ENCODE assay signal across 22 mouse cellular contexts in the genomic region with DNA sequence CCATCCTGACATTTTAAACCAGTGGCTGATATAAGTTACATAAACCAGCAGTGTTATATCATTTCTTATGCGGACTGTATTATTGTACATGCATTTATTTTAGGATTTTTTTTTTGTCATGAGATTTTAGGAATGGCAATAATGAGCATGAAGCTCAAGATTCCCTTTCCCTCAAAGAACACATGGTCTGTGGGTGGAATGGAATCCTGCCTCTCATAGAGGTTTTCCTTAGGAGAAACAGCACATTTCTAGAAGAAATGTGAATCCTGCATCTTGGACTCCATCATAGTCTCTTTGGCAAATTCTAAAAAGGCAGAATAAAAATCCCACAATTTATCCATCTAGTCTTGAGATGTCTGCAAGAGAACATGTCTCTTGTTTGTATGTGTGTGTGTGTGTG. TPM values are rescaled to one million over a fixed set of nuclear protein-coding genes. Genes with fewer than 3 reads are reported as not detected.
DNase-seq lines count a peak whose midpoint lies in the region; ATAC-seq lines count a peak whose summit lies in the region.
"Had no signal": no experiment of that assay in that cellular context is flagged by ENCODE, and none has a peak within 500 bp of the region (broad histone marks: within the 10 kb centered on the region; RNA-seq: fewer than 3 reads in every experiment).

No protein-coding gene starts in this region.

- no peak for DNase-seq in frontal cortex, postnatal 25 days (ENCODE audit: low spot score in 2 of 2)
- DNase-seq in right cerebral cortex, adult 18-20 months: peak; percentile 19
- DNase-seq in right cerebral cortex, postnatal 14 days: no peak
- DNase-seq in heart, adult 18-20 months: no peak
- DNase-seq: adrenal gland, adult 8-10 months; adrenal gland, postnatal 14 days; adrenal gland, postnatal 36 days; B cell, adult 2 months; cerebellum, adult 11 months; cerebellum, adult 18-20 months; cerebellum, adult 8-10 months; cerebellum, adult 9-11 months; cerebellum, postnatal 14 days; cerebellum, postnatal 36 days; embryo, embryonic 11 days had no signal

- peak; percentile 99 for ATAC-seq in frontal cortex, adult (ENCODE audit: low TSS enrichment)
- ATAC-seq: activated CD4-positive, CD25-positive, alpha-beta regulatory T cell, adult 4 months; CD4-positive, CD25-positive, alpha-beta regulatory T cell, adult 4 months; forebrain, embryonic 14.5 days; forebrain, embryonic 16.5 days; Patski had no signal

RNA-seq across cellular contexts. Expression of a gene that starts 35.7 kb away (rescaled TPM):
- under 1 TPM in 1 of 2 experiments, not detected in 1; 0.05 TPM for total RNA-seq in heart, adult 18-20 months (2021)
- total RNA-seq: common myeloid progenitor, adult 5-6 weeks had no signal
